Mouse (Mus musculus): ENCODE measurements around the gene Crhbp. TPM values are rescaled to one million over a fixed set of nuclear protein-coding genes. Genes with fewer than 3 reads are reported as not detected.

Gene Crhbp
- total RNA-seq (2014; rRNA removed; ENCODE audit: low replicate concordance): not detected in 2 replicates
- not detected in 2 replicates for polyA plus RNA-seq (2015; fragmentation: Nextera tagmentation; extraction: Ambion mirVana)

DNA sequence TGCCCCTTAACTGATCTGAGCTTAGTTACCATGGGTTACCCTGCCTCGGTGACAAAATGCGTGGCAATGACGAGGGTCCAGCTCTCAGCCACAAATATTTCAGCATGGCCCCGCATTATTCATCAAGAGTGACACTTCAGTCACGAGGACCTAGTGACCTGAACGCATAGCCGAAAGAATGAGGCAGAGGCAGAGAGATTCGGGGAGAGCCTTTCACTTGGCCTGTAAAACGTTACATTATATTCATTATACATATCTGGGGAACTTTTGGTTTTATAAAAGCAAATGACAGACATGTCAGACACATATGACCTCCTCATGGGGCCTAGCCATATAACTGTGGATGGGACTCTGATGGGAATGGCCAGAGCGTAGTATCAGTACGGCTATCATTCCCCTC is at the start of gene Crhbp:
Gene Crhbp (minus strand): TSS at position 101 of the 400 bp plus-strand sequence.
- Histone ChIP-seq H3K36me3 (replicated peaks; ENCODE audit: control insufficient read depth, insufficient read depth, low read length) (no peaks in the 10 kb centered on the region), H3K27me3 (ENCODE audit: control insufficient read depth, insufficient read depth, low read length) (peaks cover 35% of the 10 kb centered on the region), H3K4me1 (ENCODE audit: control insufficient read depth, insufficient read depth) (peaks cover 10% of the 10 kb centered on the region; the same call in 1 of the 2 replicates), H3K9me3 (replicated peaks; ENCODE audit: control insufficient read depth, low read length) (no peaks in the 10 kb centered on the region), H3K9ac (replicated peaks; ENCODE audit: low read depth, low read length) (no peak within 1 kb of the TSS; the same call in 1 of the 2 replicates), H3K4me2 (ENCODE audit: low read depth, low read length) (peak within 1 kb of the TSS; percentile 68), H3K27ac (ENCODE audit: low read depth) (no peak within 1 kb of the TSS), H3K4me3 (ENCODE audit: low read depth, low read length) (peak within 1 kb of the TSS; percentile 46)
- WGBS: 70% methylated on average over 11 of the region's 11 CpGs
- ATAC-seq (ENCODE audit: insufficient read depth, low read depth): no peak
- no peak for DNase-seq (ENCODE audit: low spot score)
- no peak for TF ChIP-seq CTCF (IDR thresholded peaks at IDR 0.05; ENCODE audit: low read depth)
- TF ChIP-seq EP300 (IDR thresholded peaks at IDR 0.05; ENCODE audit: low read depth): no peak

DNA sequence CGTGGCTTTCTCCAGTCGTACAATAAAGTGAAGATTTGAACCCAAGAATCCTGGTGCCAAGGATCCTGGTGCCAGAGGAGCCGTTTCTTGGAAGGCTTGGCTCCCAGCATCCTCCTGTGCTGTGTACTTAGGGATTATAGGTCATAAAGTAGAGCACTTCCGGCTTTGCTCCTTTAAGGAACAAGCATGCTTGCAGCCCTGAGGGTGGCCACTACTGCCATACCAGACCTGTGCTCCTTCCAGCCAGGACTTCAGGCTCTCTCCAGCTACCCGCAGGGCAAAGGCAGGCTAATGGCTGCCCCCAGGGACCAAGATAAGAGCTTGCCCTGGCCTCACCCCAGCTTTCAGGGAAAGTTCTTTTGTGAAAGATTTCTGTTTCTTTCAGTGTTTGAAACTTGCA is 48.6 kb upstream of the Crhbp start:
- no peak overlapping the region for H3K4me2 ChIP-seq (ENCODE audit: low read depth, low read length)
- H3K9ac ChIP-seq (replicated peaks; ENCODE audit: low read depth, low read length): no peak overlapping the region
- WGBS: 60% methylated on average over 5 of the region's 5 CpGs
- H3K4me3 ChIP-seq (ENCODE audit: low read depth, low read length): no peak overlapping the region
- no peak overlapping the region for H3K27ac ChIP-seq (ENCODE audit: low read depth)
- peaks cover 12% of the 10 kb centered on the region; the same call in 1 of the 2 replicates for H3K4me1 ChIP-seq (ENCODE audit: control insufficient read depth, insufficient read depth)
- no peak for DNase-seq (ENCODE audit: low spot score)
- ATAC-seq (ENCODE audit: insufficient read depth, low read depth): no peak
- H3K27me3 ChIP-seq (ENCODE audit: control insufficient read depth, insufficient read depth, low read length): no peaks in the 10 kb centered on the region
- TF ChIP-seq EP300 (IDR thresholded peaks at IDR 0.05; ENCODE audit: low read depth) (no peak), CTCF (IDR thresholded peaks at IDR 0.05; ENCODE audit: low read depth) (no peak)
- H3K36me3 ChIP-seq (replicated peaks; ENCODE audit: control insufficient read depth, insufficient read depth, low read length): no peaks in the 10 kb centered on the region
- H3K9me3 ChIP-seq (replicated peaks; ENCODE audit: control insufficient read depth, low read length): no peaks in the 10 kb centered on the region

DNA sequence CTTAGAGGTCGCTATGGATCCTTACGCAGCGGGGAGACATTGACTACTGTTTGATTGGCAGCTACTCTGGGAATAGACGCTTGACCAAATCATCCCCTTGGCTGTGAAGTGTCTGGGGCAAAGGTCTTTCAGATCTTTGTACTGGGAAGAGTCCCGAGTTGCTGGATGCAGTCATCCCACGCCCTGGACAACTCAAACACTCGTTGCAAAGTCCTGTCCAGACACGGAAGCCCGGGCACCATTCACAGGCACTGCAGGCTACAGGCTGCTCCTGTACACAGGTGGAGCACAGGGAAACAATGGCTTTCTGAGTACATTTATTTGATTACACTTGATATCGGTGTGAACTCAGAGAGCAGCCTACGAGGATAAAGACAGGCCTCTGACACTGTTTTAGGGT is 46.6 kb upstream of the Crhbp start:
- H3K9me3 ChIP-seq (replicated peaks; ENCODE audit: control insufficient read depth, low read length): no peaks in the 10 kb centered on the region
- no peak overlapping the region for H3K4me2 ChIP-seq (ENCODE audit: low read depth, low read length)
- H3K4me1 ChIP-seq (ENCODE audit: control insufficient read depth, insufficient read depth): peaks cover 12% of the 10 kb centered on the region; the same call in 1 of the 2 replicates
- H3K9ac ChIP-seq (replicated peaks; ENCODE audit: low read depth, low read length): no peak overlapping the region
- H3K27ac ChIP-seq (ENCODE audit: low read depth): no peak overlapping the region
- DNase-seq (ENCODE audit: low spot score): no peak
- no peaks in the 10 kb centered on the region for H3K27me3 ChIP-seq (ENCODE audit: control insufficient read depth, insufficient read depth, low read length)
- no peaks in the 10 kb centered on the region for H3K36me3 ChIP-seq (replicated peaks; ENCODE audit: control insufficient read depth, insufficient read depth, low read length)
- no peak for ATAC-seq (ENCODE audit: insufficient read depth, low read depth)
- H3K4me3 ChIP-seq (ENCODE audit: low read depth, low read length): no peak overlapping the region
- no peak for TF ChIP-seq EP300 (IDR thresholded peaks at IDR 0.05; ENCODE audit: low read depth)
- TF ChIP-seq CTCF (IDR thresholded peaks at IDR 0.05; ENCODE audit: low read depth): no peak
- WGBS: 60% methylated on average over 11 of the region's 11 CpGs

DNA sequence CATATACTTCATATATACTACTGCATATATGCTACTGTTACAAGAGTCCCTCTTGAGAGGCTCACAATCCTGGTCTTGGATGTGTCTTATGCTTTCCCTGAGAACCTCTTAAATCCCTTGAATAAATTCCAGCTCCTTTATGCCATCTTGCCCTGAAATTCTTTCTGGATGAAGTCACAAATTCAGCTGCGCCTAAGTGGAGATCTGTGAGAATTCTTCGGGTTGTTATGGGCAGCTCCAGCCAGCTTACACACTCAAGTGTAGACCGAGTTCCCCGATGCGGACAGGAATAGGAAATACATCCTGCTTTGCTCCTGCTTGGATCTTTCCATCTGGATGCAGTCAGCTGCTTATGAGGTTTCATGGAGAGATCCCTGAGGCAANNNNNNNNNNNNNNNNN is 39.9 kb upstream of the Crhbp start:
- DNase-seq (ENCODE audit: low spot score) (no peak), ATAC-seq (ENCODE audit: insufficient read depth, low read depth) (no peak)
- Histone ChIP-seq H3K4me3 (ENCODE audit: low read depth, low read length) (no peak overlapping the region), H3K9ac (replicated peaks; ENCODE audit: low read depth, low read length) (no peak overlapping the region), H3K9me3 (replicated peaks; ENCODE audit: control insufficient read depth, low read length) (no peaks in the 10 kb centered on the region), H3K27me3 (ENCODE audit: control insufficient read depth, insufficient read depth, low read length) (no peaks in the 10 kb centered on the region; the same call in 1 of the 2 replicates), H3K36me3 (replicated peaks; ENCODE audit: control insufficient read depth, insufficient read depth, low read length) (no peaks in the 10 kb centered on the region), H3K4me1 (ENCODE audit: control insufficient read depth, insufficient read depth) (no peaks in the 10 kb centered on the region), H3K4me2 (ENCODE audit: low read depth, low read length) (no peak overlapping the region), H3K27ac (ENCODE audit: low read depth) (no peak overlapping the region)
- TF ChIP-seq CTCF (IDR thresholded peaks at IDR 0.05; ENCODE audit: low read depth) (no peak), EP300 (IDR thresholded peaks at IDR 0.05; ENCODE audit: low read depth) (no peak)
- 9% methylated on average over 5 of the region's 5 CpGs for whole genome bisulfite sequencing

DNA sequence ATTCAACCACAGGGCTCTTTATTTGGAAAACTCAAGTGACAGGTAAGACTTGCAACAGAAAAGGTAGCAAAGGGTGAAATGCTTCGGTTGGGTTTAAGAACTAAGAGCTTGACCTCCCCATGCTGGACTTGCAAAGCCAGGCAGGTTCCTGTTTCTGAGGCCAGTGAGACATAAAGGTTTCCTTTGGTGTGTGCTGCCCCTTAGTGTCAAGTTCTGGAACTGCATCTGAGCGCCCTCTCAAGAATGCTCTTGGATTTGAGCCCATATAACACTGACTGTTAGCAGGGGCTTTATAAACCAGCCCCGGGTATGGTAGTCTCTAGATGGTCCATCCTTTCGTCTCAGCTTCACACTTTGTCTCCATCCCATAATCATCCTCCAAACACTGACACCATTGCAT is 36.7 kb upstream of the Crhbp start:
- DNase-seq (ENCODE audit: low spot score): peak; percentile 54
- Histone ChIP-seq H3K4me3 (ENCODE audit: low read depth, low read length) (no peak overlapping the region), H3K4me2 (ENCODE audit: low read depth, low read length) (no peak overlapping the region), H3K27ac (ENCODE audit: low read depth) (no peak overlapping the region), H3K27me3 (ENCODE audit: control insufficient read depth, insufficient read depth, low read length) (no peaks in the 10 kb centered on the region; the same call in 1 of the 2 replicates), H3K4me1 (ENCODE audit: control insufficient read depth, insufficient read depth) (no peaks in the 10 kb centered on the region), H3K36me3 (replicated peaks; ENCODE audit: control insufficient read depth, insufficient read depth, low read length) (no peaks in the 10 kb centered on the region), H3K9me3 (replicated peaks; ENCODE audit: control insufficient read depth, low read length) (no peaks in the 10 kb centered on the region), H3K9ac (replicated peaks; ENCODE audit: low read depth, low read length) (no peak overlapping the region)
- 7% methylated on average over 4 of the region's 4 CpGs for WGBS
- ATAC-seq (ENCODE audit: insufficient read depth, low read depth): 0 out of 2 replicates have a peak, but pooled peaks have one; percentile 44
- TF ChIP-seq CTCF (IDR thresholded peaks at IDR 0.05; ENCODE audit: low read depth) (peak; percentile 91), EP300 (IDR thresholded peaks at IDR 0.05; ENCODE audit: low read depth) (no peak)

Measured in heart, postnatal 0 days (tissue).